ENCODE assay signal across 8 mouse cellular contexts in the genomic region with DNA sequence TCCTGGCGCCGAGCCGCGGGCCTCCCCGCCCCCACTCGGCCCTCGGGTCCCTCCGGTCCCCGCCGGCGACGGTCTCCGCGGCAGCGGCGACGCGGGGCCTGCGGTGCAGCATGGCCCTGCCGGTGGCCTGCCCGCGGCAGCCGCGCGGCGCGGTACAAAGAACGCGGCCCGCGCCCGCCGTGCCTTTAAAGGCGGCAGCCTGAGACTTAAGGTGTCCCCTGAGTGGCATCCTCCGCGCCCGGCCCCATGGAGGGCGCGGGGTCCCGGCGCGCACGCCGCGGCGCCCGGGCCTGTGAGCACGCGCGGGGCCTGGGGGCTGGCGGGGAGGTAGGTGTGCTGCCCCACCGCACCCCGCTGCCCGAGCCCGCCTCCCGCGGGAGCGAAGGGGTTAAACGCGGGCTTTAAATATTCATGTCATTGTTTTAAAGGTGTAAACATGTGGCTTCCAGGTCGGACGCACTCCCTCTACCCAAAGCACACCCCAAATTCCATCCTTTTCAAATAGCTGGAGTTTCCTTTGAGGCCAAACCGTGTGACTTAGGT. TPM values are rescaled to one million over a fixed set of nuclear protein-coding genes. Genes with fewer than 3 reads are reported as not detected.
A peak's percentile ranks its signal among the peaks of the same experiment; 100 is the strongest.
DNase-seq lines count a peak whose midpoint lies in the region; ATAC-seq and TF ChIP-seq lines count a peak whose summit lies in the region.

No protein-coding gene starts in this region.

- no peaks in the 10 kb centered on the region for H3K27me3 ChIP-seq in intestine, embryonic 16.5 days (replicated peaks; ENCODE audit: control insufficient read depth, insufficient read depth, low read length)
- H3K27me3 ChIP-seq in limb, embryonic 15.5 days = no peaks in the 10 kb centered on the region
- no peaks in the 10 kb centered on the region for H3K27me3 ChIP-seq in midbrain, embryonic 15.5 days (replicated peaks)
- no peaks in the 10 kb centered on the region for H3K27me3 ChIP-seq in stomach, postnatal 0 days (ENCODE audit: control insufficient read depth, insufficient read depth, low read length)

- H3K4me1 ChIP-seq in intestine, embryonic 16.5 days (ENCODE audit: control insufficient read depth, insufficient read depth, low read length) = peaks cover 9% of the 10 kb centered on the region
- peaks cover 18% of the 10 kb centered on the region for H3K4me1 ChIP-seq in limb, embryonic 15.5 days
- peaks cover 24% of the 10 kb centered on the region for H3K4me1 ChIP-seq in midbrain, embryonic 15.5 days
- H3K4me1 ChIP-seq in stomach, postnatal 0 days (replicated peaks; ENCODE audit: control insufficient read depth, insufficient read depth) = no peaks in the 10 kb centered on the region

- TF ChIP-seq EP300 in stomach, postnatal 0 days (optimal IDR thresholded peaks at IDR 0.05) = no peak

- H3K36me3 ChIP-seq in intestine, embryonic 16.5 days (ENCODE audit: control insufficient read depth, insufficient read depth, low read length) = peaks cover 3% of the 10 kb centered on the region; the same call in 1 of the 2 replicates
- H3K36me3 ChIP-seq in limb, embryonic 15.5 days = peaks cover 16% of the 10 kb centered on the region
- peaks cover 6% of the 10 kb centered on the region; the same call in 1 of the 2 replicates for H3K36me3 ChIP-seq in midbrain, embryonic 15.5 days (replicated peaks)
- H3K36me3 ChIP-seq in stomach, postnatal 0 days (ENCODE audit: control insufficient read depth, insufficient read depth, low read length) = no peaks in the 10 kb centered on the region; the same call in 1 of the 2 replicates

- no peaks in the 10 kb centered on the region for H3K9me3 ChIP-seq in intestine, embryonic 16.5 days (ENCODE audit: control insufficient read depth, low read length)
- no peaks in the 10 kb centered on the region for H3K9me3 ChIP-seq in limb, embryonic 15.5 days
- H3K9me3 ChIP-seq in midbrain, embryonic 15.5 days = no peaks in the 10 kb centered on the region
- H3K9me3 ChIP-seq in stomach, postnatal 0 days (ENCODE audit: control insufficient read depth, low read length) = no peaks in the 10 kb centered on the region

- under 1% methylated on average over 57 of the region's 63 CpGs for WGBS in intestine, embryonic 16.5 days
- under 1% methylated on average over 60 of the region's 63 CpGs for WGBS in limb, embryonic 15.5 days
- WGBS in midbrain, embryonic 15.5 days = under 1% methylated on average over 58 of the region's 63 CpGs
- WGBS in stomach, postnatal 0 days = under 1% methylated on average over 54 of the region's 63 CpGs

- ATAC-seq in intestine, embryonic 16.5 days = peak; percentile 59
- ATAC-seq in limb, embryonic 15.5 days (ENCODE audit: insufficient number of reproducible peaks, low FRiP score, low TSS enrichment, low read depth) = peak; percentile 31; the same call in 1 of the 2 replicates
- ATAC-seq in midbrain, embryonic 15.5 days (replicated peaks) = peak; percentile 65
- ATAC-seq in stomach, postnatal 0 days (ENCODE audit: low FRiP score, low TSS enrichment) = peak; percentile 59

- peak overlapping the region; percentile 65 for H3K4me2 ChIP-seq in intestine, embryonic 16.5 days (ENCODE audit: low read depth, low read length)
- H3K4me2 ChIP-seq in limb, embryonic 15.5 days = peak overlapping the region; percentile 75
- peak overlapping the region; percentile 87 for H3K4me2 ChIP-seq in midbrain, embryonic 15.5 days
- H3K4me2 ChIP-seq in stomach, postnatal 0 days (replicated peaks; ENCODE audit: low read depth) = peak overlapping the region; percentile 81

- DNase-seq in 3134 (ENCODE audit: extremely low read depth, insufficient read length, low spot score) = peak; percentile 71
- DNase-seq in NIH3T3 (ENCODE audit: low read depth) = peak; percentile 67
- DNase-seq in embryo, embryonic 10 days (ENCODE audit: low spot score) = peak; percentile 52
- peak; percentile 85 for DNase-seq in gastrocnemius, postnatal 10 days
- peak; percentile 74 for DNase-seq in stomach, postnatal 0 days (ENCODE audit: low spot score)

- peak overlapping the region; percentile 80 for H3K4me3 ChIP-seq in intestine, embryonic 16.5 days (ENCODE audit: low read length)
- peak overlapping the region; percentile 87 for H3K4me3 ChIP-seq in limb, embryonic 15.5 days
- H3K4me3 ChIP-seq in midbrain, embryonic 15.5 days = peak overlapping the region; percentile 62
- peak overlapping the region; percentile 98 for H3K4me3 ChIP-seq in stomach, postnatal 0 days (ENCODE audit: low read depth, low read length)

- H3K27ac ChIP-seq in intestine, embryonic 16.5 days (ENCODE audit: low read length) = peak overlapping the region; percentile 99
- H3K27ac ChIP-seq in limb, embryonic 15.5 days = peak overlapping the region; percentile 100
- H3K27ac ChIP-seq in midbrain, embryonic 15.5 days = peak overlapping the region; percentile 100
- peak overlapping the region; percentile 99 for H3K27ac ChIP-seq in stomach, postnatal 0 days (replicated peaks)

- TF ChIP-seq CTCF in stomach, postnatal 0 days (IDR thresholded peaks at IDR 0.05; ENCODE audit: low read depth) = no peak

- peak overlapping the region; percentile 99 for H3K9ac ChIP-seq in intestine, embryonic 16.5 days (ENCODE audit: low read depth, low read length)
- H3K9ac ChIP-seq in limb, embryonic 15.5 days = peak overlapping the region; percentile 97
- H3K9ac ChIP-seq in midbrain, embryonic 15.5 days = peak overlapping the region; percentile 97
- H3K9ac ChIP-seq in stomach, postnatal 0 days (ENCODE audit: low read length) = peak overlapping the region; percentile 99

RNA-seq across cellular contexts. Expression of a gene that starts 1.0 kb away (rescaled TPM):
- total RNA-seq in gastrocnemius, postnatal 10 days (2021) = 10 to 100 TPM; 24.0 to 29.2 TPM
- 48.7 and 51.5 TPM in 2 replicates for polyA plus RNA-seq in intestine, embryonic 16.5 days (2015; fragmentation: Nextera tagmentation; extraction: Ambion mirVana)
- 56.7 and 66.9 TPM in 2 replicates for polyA plus RNA-seq in limb, embryonic 15.5 days (2015; fragmentation: Nextera tagmentation; extraction: Ambion mirVana)
- 54.4 and 57.2 TPM in 2 replicates for polyA plus RNA-seq in midbrain, embryonic 15.5 days (2015; fragmentation: Nextera tagmentation; extraction: Ambion mirVana)
- 23.5 and 25.7 TPM in 2 replicates for polyA plus RNA-seq in stomach, postnatal 0 days (2015; fragmentation: Nextera tagmentation; extraction: Ambion mirVana)

RNA-seq across cellular contexts. Expression of a gene that starts 36.5 kb away (rescaled TPM):
- total RNA-seq in gastrocnemius, postnatal 10 days (2021) = 10 to 100 TPM; 71.6 to 83.9 TPM
- 102 and 112 TPM in 2 replicates for polyA plus RNA-seq in intestine, embryonic 16.5 days (2015; fragmentation: Nextera tagmentation; extraction: Ambion mirVana)
- polyA plus RNA-seq in limb, embryonic 15.5 days (2015; fragmentation: Nextera tagmentation; extraction: Ambion mirVana) = 43.2 and 44.8 TPM in 2 replicates
- polyA plus RNA-seq in midbrain, embryonic 15.5 days (2015; fragmentation: Nextera tagmentation; extraction: Ambion mirVana) = 70.2 and 71.6 TPM in 2 replicates
- polyA plus RNA-seq in stomach, postnatal 0 days (2015; fragmentation: Nextera tagmentation; extraction: Ambion mirVana) = 180 and 185 TPM in 2 replicates

Comparison
In these comparisons a context has a peak if more than half of its experiments do, and no peak if none do; other contexts are left out.
1. Peak in every context shown above with its lines: DNase-seq, ATAC-seq, H3K4me3 ChIP-seq and H3K27ac ChIP-seq.